Mouse (Mus musculus) intestine, postnatal 0 days (tissue): ENCODE results near the gene Ice2. TPM values are rescaled to one million over a fixed set of nuclear protein-coding genes. Genes with fewer than 3 reads are reported as not detected.

ENCODE experiments used
- ATAC-seq: fragments of 200-750 bp; cut with Nextera tagmentation; 2 replicates; pipeline ENCODE4 v1.8.0; 2017; ENCODE audit warnings: mild to moderate bottlenecking, moderate TSS enrichment, moderate library complexity
- H3K27ac ChIP-seq: fragments of 300-500 bp; sonication (generic); 2 replicates; pipeline ENCODE4 v1.5.1; 2014; ENCODE audit warnings: mild to moderate bottlenecking, low read depth, low read length, moderate library complexity
- H3K27me3 ChIP-seq: fragments of 300-500 bp; sonication (generic); replicated peaks from 2 replicates; pipeline ENCODE4 v1.6.1; 2014; ENCODE audit warnings: low read length, mixed read lengths; ENCODE audit not compliant: control insufficient read depth, insufficient read depth
- H3K36me3 ChIP-seq: fragments of 300-500 bp; sonication (generic); 2 replicates; pipeline ENCODE4 v1.6.1; 2014; ENCODE audit warnings: mild to moderate bottlenecking, moderate library complexity; ENCODE audit not compliant: control insufficient read depth, insufficient read depth
- H3K4me1 ChIP-seq: fragments of 300-500 bp; sonication (generic); replicated peaks from 2 replicates; pipeline ENCODE4 v1.6.1; 2014; ENCODE audit warnings: antibody characterized with exemption, low read length, mixed read lengths; ENCODE audit not compliant: control insufficient read depth, insufficient read depth
- H3K4me2 ChIP-seq: fragments of 300-500 bp; sonication (generic); replicated peaks from 2 replicates; pipeline ENCODE4 v1.6.1; 2014; ENCODE audit warnings: low read depth, mild to moderate bottlenecking, moderate library complexity
- H3K4me3 ChIP-seq: fragments of 300-500 bp; sonication (generic); 2 replicates; pipeline ENCODE4 v1.5.1; 2014; ENCODE audit warnings: low read depth, low read length
- H3K9ac ChIP-seq: fragments of 300-500 bp; sonication (generic); 2 replicates; pipeline ENCODE4 v1.6.1; 2014; ENCODE audit warnings: mild to moderate bottlenecking, low read depth, low read length
- H3K9me3 ChIP-seq: fragments of 300-500 bp; sonication (generic); 2 replicates; pipeline ENCODE4 v1.6.1; 2016; ENCODE audit warnings: mixed run types; ENCODE audit not compliant: control insufficient read depth
- CTCF ChIP-seq: sonication (generic); IDR thresholded peaks from 2 replicates; pipeline ENCODE4 v1.5.1; 2016; ENCODE audit warnings: low read depth, mild to moderate bottlenecking, control low read depth, antibody characterized with exemption, moderate library complexity
- WGBS: fragments of 180-500 bp; shearing (Covaris S2); extraction: QIAGEN DNeasy Blood & Tissue Kit; methylation state at CpG from one replicate; pipeline ENCODE4 v1.1.7; 2014; 5-methylcytosine and 5-hydroxymethylcytosine counted together
- polyA plus RNA-seq: library from polyadenylated mRNA; unstranded; fragments of >200 nt; fragmentation: Nextera tagmentation; extraction: Ambion mirVana; gene quantifications from 2 replicates; pipeline ENCODE4 v1.2.1, GENCODE M21; 2015

The Ice2 gene
- polyA plus RNA-seq, 1 experiment from 2014 or later: 5.2 TPM

- no peak for ATAC-seq
- 88% methylated on average over 3 of the region's 3 CpGs for WGBS
These were observed 32.8 kb downstream of the Ice2 start for GRCm38 (mm10) chr9:69430531-69430930.

DNA sequence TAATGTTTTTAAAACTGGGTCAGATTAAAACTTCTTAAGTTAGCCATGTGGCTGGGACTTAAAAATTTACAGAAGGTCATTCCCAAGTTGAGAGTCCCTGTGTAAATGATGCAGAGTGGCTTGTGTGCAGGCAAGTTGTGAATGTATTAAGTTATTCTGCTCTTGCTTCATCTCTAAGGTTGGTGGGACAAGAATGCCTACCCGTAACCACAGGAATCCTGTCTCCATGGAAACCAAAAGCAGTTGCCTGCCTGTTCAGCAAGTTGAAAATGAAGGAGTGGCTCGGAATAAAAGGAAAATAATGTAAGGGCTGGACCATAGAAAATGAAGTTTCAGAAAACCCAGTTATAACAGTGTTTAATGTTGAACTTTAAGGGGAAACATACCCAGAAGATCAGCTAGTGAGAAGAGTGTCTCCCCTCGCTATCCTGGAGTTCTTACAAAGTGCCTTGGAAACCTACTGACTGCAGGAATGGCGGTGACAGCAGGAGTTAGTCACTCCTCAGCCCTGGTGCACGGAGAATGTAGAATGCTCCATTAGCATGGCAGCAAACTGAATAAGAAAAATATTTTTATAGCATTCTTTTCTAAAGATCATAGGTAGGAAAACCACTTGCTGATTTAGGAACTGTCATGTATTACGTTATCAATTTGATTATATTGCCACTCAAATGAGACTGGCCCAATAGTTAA, 34.3 kb downstream of the Ice2 start:
- no peak overlapping the region for H3K4me3 ChIP-seq
- H3K4me2 ChIP-seq: no peak overlapping the region
- H3K9ac ChIP-seq: no peak overlapping the region
- no peaks in the 10 kb centered on the region for H3K4me1 ChIP-seq
- H3K9me3 ChIP-seq: no peaks in the 10 kb centered on the region
- TF ChIP-seq CTCF: no peak
- peaks cover 29% of the 10 kb centered on the region for H3K36me3 ChIP-seq
- no peak overlapping the region for H3K27ac ChIP-seq
- no peak for ATAC-seq
- WGBS: 69% methylated on average over 6 of the region's 6 CpGs
- H3K27me3 ChIP-seq: no peaks in the 10 kb centered on the region

More at GRCm38 (mm10) chr9:69430531-69430930, 32.8 kb downstream of the Ice2 start:
- H3K27me3 ChIP-seq: no peaks in the 10 kb centered on the region
- peaks cover 42% of the 10 kb centered on the region for H3K36me3 ChIP-seq
- H3K9me3 ChIP-seq: no peaks in the 10 kb centered on the region
- no peak overlapping the region for H3K4me2 ChIP-seq
- no peak overlapping the region for H3K9ac ChIP-seq
- TF ChIP-seq CTCF: no peak
- H3K4me1 ChIP-seq: no peaks in the 10 kb centered on the region
- H3K27ac ChIP-seq: no peak overlapping the region
- H3K4me3 ChIP-seq: no peak overlapping the region

- peak overlapping the region; percentile 62; the same call in 1 of the 2 replicates for H3K27ac ChIP-seq
- H3K4me1 ChIP-seq: no peaks in the 10 kb centered on the region
- 70% methylated on average over 10 of the region's 10 CpGs for WGBS
- H3K9ac ChIP-seq: no peak overlapping the region
- H3K36me3 ChIP-seq: peaks cover 9% of the 10 kb centered on the region; the same call in 1 of the 2 replicates
- TF ChIP-seq CTCF: no peak
- no peak overlapping the region for H3K4me3 ChIP-seq
- H3K27me3 ChIP-seq: no peaks in the 10 kb centered on the region
- ATAC-seq: no peak; the same call in 1 of the 2 replicates
- no peak overlapping the region for H3K4me2 ChIP-seq
- no peaks in the 10 kb centered on the region for H3K9me3 ChIP-seq
These were observed 37.5 kb downstream of the Ice2 start for GRCm38 (mm10) chr9:69435194-69435593.

GRCm38 (mm10) chr9:69435662-69436061, 38.0 kb downstream of the Ice2 start:
- ATAC-seq: peak; percentile 67
- Histone ChIP-seq H3K27ac (peak overlapping the region; percentile 62; the same call in 1 of the 2 replicates), H3K36me3 (peaks cover 6% of the 10 kb centered on the region; the same call in 1 of the 2 replicates), H3K4me1 (no peaks in the 10 kb centered on the region), H3K4me2 (no peak overlapping the region), H3K9ac (no peak overlapping the region), H3K4me3 (no peak overlapping the region), H3K9me3 (no peaks in the 10 kb centered on the region), H3K27me3 (no peaks in the 10 kb centered on the region)
- TF ChIP-seq CTCF: no peak

GRCm38 (mm10) chr9:69439805-69440357, 42.2 kb downstream of the Ice2 start:
- H3K9ac ChIP-seq: no peak overlapping the region
- ATAC-seq: no peak
- peak overlapping the region; percentile 17; the same call in 1 of the 2 replicates for H3K4me2 ChIP-seq

GRCm38 (mm10) chr9:69442471-69443038, 44.8 kb downstream of the Ice2 start:
- peak overlapping the region; percentile 66 for H3K27ac ChIP-seq
- H3K9ac ChIP-seq: no peak overlapping the region
- no peaks in the 10 kb centered on the region for H3K9me3 ChIP-seq
- WGBS: 18% methylated on average over 6 of the region's 6 CpGs
- no peak overlapping the region for H3K4me3 ChIP-seq
- no peaks in the 10 kb centered on the region for H3K36me3 ChIP-seq
- TF ChIP-seq CTCF: no peak
- peaks cover 6% of the 10 kb centered on the region; the same call in 1 of the 2 replicates for H3K4me1 ChIP-seq
- no peaks in the 10 kb centered on the region for H3K27me3 ChIP-seq
- peak overlapping the region; percentile 43 for H3K4me2 ChIP-seq
- ATAC-seq: peak; percentile 82

More at GRCm38 (mm10) chr9:69439805-69440357, 42.2 kb downstream of the Ice2 start:
- Histone ChIP-seq H3K27me3 (no peaks in the 10 kb centered on the region), H3K4me1 (peaks cover 6% of the 10 kb centered on the region; the same call in 1 of the 2 replicates), H3K27ac (no peak overlapping the region), H3K4me3 (no peak overlapping the region), H3K9me3 (no peaks in the 10 kb centered on the region), H3K36me3 (no peaks in the 10 kb centered on the region)
- 42% methylated on average over 7 of the region's 7 CpGs for WGBS
- TF ChIP-seq CTCF: peak; percentile 44
